Mouse (Mus musculus) left cerebral cortex, postnatal 25 days (tissue): Measurements from ENCODE around the gene Dnajc12. TPM values are rescaled to one million over a fixed set of nuclear protein-coding genes. Genes with fewer than 3 reads are reported as not detected.
"Not testable (repeated sequence)": the region's sequence is repeated elsewhere in the genome, so short reads cannot be mapped to it uniquely, and the experiment has no call there.

Source experiments
- DNase-seq, 2 experiments: peaks; one replicate each; pipeline ENCODE4 v3.0.0; 2022; ENCODE audit warnings: low spot score in 2 of 2, mixed read lengths in 1 of 2
- intact Hi-C: fragments of 180-260 bp; cut with DNase I; formaldehyde crosslinking; loops from one replicate; pipeline ENCODE4 v1.15.1; 2025
- total RNA-seq, 2 experiments: library from RNA; stranded (reverse); gene quantifications; 2 replicates each; pipeline ENCODE4 v1.2.3; 2021

The Dnajc12 gene
- total RNA-seq: 10 to 100 TPM; 17.9 to 20.2 TPM

- DNase-seq: peak; percentile 79 to 94
- intact Hi-C loops: loop anchor here (1.0 to 5.0 kb wide), 3 partner anchors 43 to 140 kb away; partner anchors contain the start of gene Herc4
These were observed at the start of gene Dnajc12 for GRCm38 (mm10) chr10:63382372-63383279. TSS of gene Dnajc12 (plus strand) at chr10:63382443.

- no peak for DNase-seq
- intact Hi-C loops: loop anchor here (5.0 kb wide), 1 partner anchor 315 kb away; the partner anchor contains the start of genes Hnrnph3 and Pbld2
These were observed 45.3 kb upstream of the Dnajc12 start for GRCm38 (mm10) chr10:63336901-63337300.

- intact Hi-C loops: loop anchor here (5.0 kb wide), 1 partner anchor 315 kb away; the partner anchor contains the start of genes Hnrnph3 and Pbld2
- no peak for DNase-seq
These were observed 44.9 kb upstream of the Dnajc12 start for GRCm38 (mm10) chr10:63337326-63337725.

GRCm38 (mm10) chr10:63337951-63338836 is 44.0 kb upstream of the Dnajc12 start:
- intact Hi-C loops: loop anchor here (5.0 kb wide), 1 partner anchor 316 kb away; the partner anchor contains the start of genes Hnrnph3 and Pbld2

GRCm38 (mm10) chr10:63338914-63339643 is 43.2 kb upstream of the Dnajc12 start:
- DNase-seq: peak; percentile 77 to 85
- intact Hi-C loops: loop anchor here (1.0 to 5.0 kb wide), 2 partner anchors 43 to 317 kb away; partner anchors contain the start of genes Dnajc12, Hnrnph3 and Pbld2

More at GRCm38 (mm10) chr10:63337951-63338836, 44.0 kb upstream of the Dnajc12 start:
- peak; percentile 50 to 51 for DNase-seq

- intact Hi-C loops: no loop called here
- DNase-seq: no peak
These were observed 40.9 kb upstream of the Dnajc12 start for GRCm38 (mm10) chr10:63341351-63341750.

GRCm38 (mm10) chr10:63344751-63345150 is 37.5 kb upstream of the Dnajc12 start:
- intact Hi-C loops: no loop called here
- DNase-seq: no peak

- intact Hi-C loops: no loop called here
- DNase-seq: no peak
These were observed 34.0 kb upstream of the Dnajc12 start for GRCm38 (mm10) chr10:63348291-63348690.

- DNase-seq: no peak
- intact Hi-C loops: no loop called here
These were observed 31.6 kb upstream of the Dnajc12 start for GRCm38 (mm10) chr10:63350666-63351065.

- intact Hi-C loops, DNase-seq: not testable (repeated sequence)
These were observed 31.1 kb upstream of the Dnajc12 start for GRCm38 (mm10) chr10:63351099-63351498.

- DNase-seq: peak; percentile 16 to 84
- intact Hi-C loops: no loop called here
These were observed 30.1 kb upstream of the Dnajc12 start for GRCm38 (mm10) chr10:63352111-63352510.

- no peak for DNase-seq
- intact Hi-C loops: no loop called here
These were observed 21.7 kb upstream of the Dnajc12 start for GRCm38 (mm10) chr10:63360502-63360901.

- intact Hi-C loops: no loop called here
- DNase-seq: no peak
These were observed 16.3 kb upstream of the Dnajc12 start for GRCm38 (mm10) chr10:63365918-63366455.

GRCm38 (mm10) chr10:63367386-63367785 is 14.9 kb upstream of the Dnajc12 start:
- intact Hi-C loops: no loop called here
- no peak for DNase-seq

- intact Hi-C loops: no loop called here
- no peak for DNase-seq
These were observed 14.2 kb upstream of the Dnajc12 start for GRCm38 (mm10) chr10:63368041-63368440.

- intact Hi-C loops: loop anchor here (2.0 to 5.0 kb wide), 2 partner anchors 224 to 354 kb away; partner anchors contain the start of genes Hnrnph3 and Pbld2
- DNase-seq: no peak
These were observed 5.9 kb upstream of the Dnajc12 start for GRCm38 (mm10) chr10:63376303-63376702.

- intact Hi-C loops: loop anchor here (2.0 to 5.0 kb wide), 2 partner anchors 225 to 355 kb away; partner anchors contain the start of genes Hnrnph3 and Pbld2
- DNase-seq: peak; percentile 61 to 79
These were observed 4.8 kb upstream of the Dnajc12 start for GRCm38 (mm10) chr10:63377468-63377867.

- intact Hi-C loops: loop anchor here (5.0 kb wide), 1 partner anchor 357 kb away; the partner anchor contains the start of genes Hnrnph3 and Pbld2
These were observed 3.1 kb upstream of the Dnajc12 start for GRCm38 (mm10) chr10:63378948-63379680.

More at GRCm38 (mm10) chr10:63378948-63379680, 3.1 kb upstream of the Dnajc12 start:
- DNase-seq: no peak
